Mouse (Mus musculus): ENCODE results near the gene Dzip1l. TPM values are rescaled to one million over a fixed set of nuclear protein-coding genes. Genes with fewer than 3 reads are reported as not detected.

The Dzip1l gene
- polyA plus RNA-seq, 1 experiment from 2014 or later, result 9.9 TPM

GRCm38 (mm10) chr9:99661606-99662166 is 32.4 kb downstream of the Dzip1l start:
- Histone ChIP-seq H3K27me3 (no peaks in the 10 kb centered on the region), H3K9me3 (no peaks in the 10 kb centered on the region), H3K36me3 (no peaks in the 10 kb centered on the region), H3K9ac (no peak overlapping the region), H3K4me2 (no peak overlapping the region), H3K4me1 (replicated peaks) (no peaks in the 10 kb centered on the region), H3K4me3 (no peak overlapping the region), H3K27ac (replicated peaks) (no peak overlapping the region)
- WGBS, result 75% methylated on average over 16 of the region's 16 CpGs
- no peak for ATAC-seq (ENCODE audit: low FRiP score, low read depth)

GRCm38 (mm10) chr9:99662406-99662805 is 33.1 kb downstream of the Dzip1l start:
- Histone ChIP-seq H3K36me3 (0 out of 2 replicates have a peak, but pooled peaks cover under 1% of the 10 kb centered on the region), H3K9me3 (no peaks in the 10 kb centered on the region), H3K27me3 (no peaks in the 10 kb centered on the region), H3K4me2 (no peak overlapping the region), H3K4me1 (replicated peaks) (no peaks in the 10 kb centered on the region), H3K27ac (replicated peaks) (no peak overlapping the region), H3K4me3 (no peak overlapping the region), H3K9ac (no peak overlapping the region)
- WGBS, result 22% methylated on average over 7 of the region's 7 CpGs
- ATAC-seq (ENCODE audit: low FRiP score, low read depth), result peak; percentile 59

GRCm38 (mm10) chr9:99662887-99663286 is 33.6 kb downstream of the Dzip1l start:
- Histone ChIP-seq H3K4me3 (no peak overlapping the region), H3K27me3 (no peaks in the 10 kb centered on the region), H3K4me1 (replicated peaks) (no peaks in the 10 kb centered on the region), H3K27ac (replicated peaks) (no peak overlapping the region), H3K4me2 (no peak overlapping the region), H3K9ac (no peak overlapping the region), H3K9me3 (no peaks in the 10 kb centered on the region), H3K36me3 (peaks cover 5% of the 10 kb centered on the region; the same call in 1 of the 2 replicates)
- no peak for ATAC-seq (ENCODE audit: low FRiP score, low read depth)
- WGBS, result 93% methylated on average over 10 of the region's 10 CpGs

- WGBS, result 80% methylated on average over 8 of the region's 8 CpGs
- Histone ChIP-seq H3K27me3 (no peaks in the 10 kb centered on the region), H3K4me1 (replicated peaks) (no peaks in the 10 kb centered on the region), H3K36me3 (peaks cover 20% of the 10 kb centered on the region), H3K27ac (replicated peaks) (no peak overlapping the region), H3K9me3 (0 out of 2 replicates have a peak, but pooled peaks cover 5% of the 10 kb centered on the region), H3K9ac (no peak overlapping the region), H3K4me3 (no peak overlapping the region), H3K4me2 (no peak overlapping the region)
- ATAC-seq (ENCODE audit: low FRiP score, low read depth), result no peak
Measured at GRCm38 (mm10) chr9:99667596-99667995, 38.3 kb downstream of the Dzip1l start.

GRCm38 (mm10) chr9:99671603-99672002 is 42.3 kb downstream of the Dzip1l start:
- H3K27ac ChIP-seq (replicated peaks), result no peak overlapping the region
- 43% methylated on average over 2 of the region's 2 CpGs for WGBS

GRCm38 (mm10) chr9:99675714-99676113 is 46.4 kb downstream of the Dzip1l start:
- no peaks in the 10 kb centered on the region for H3K36me3 ChIP-seq
- H3K27me3 ChIP-seq, result no peaks in the 10 kb centered on the region
- H3K9ac ChIP-seq, result no peak overlapping the region
- H3K4me1 ChIP-seq (replicated peaks), result no peaks in the 10 kb centered on the region
- no peaks in the 10 kb centered on the region for H3K9me3 ChIP-seq
- WGBS, result 84% methylated on average over 3 of the region's 3 CpGs
- no peak overlapping the region for H3K27ac ChIP-seq (replicated peaks)
- no peak overlapping the region for H3K4me2 ChIP-seq
- no peak overlapping the region for H3K4me3 ChIP-seq
- ATAC-seq (ENCODE audit: low FRiP score, low read depth), result no peak

More at GRCm38 (mm10) chr9:99671603-99672002, 42.3 kb downstream of the Dzip1l start:
- H3K4me2 ChIP-seq, result no peak overlapping the region
- H3K27me3 ChIP-seq, result no peaks in the 10 kb centered on the region
- ATAC-seq (ENCODE audit: low FRiP score, low read depth), result no peak
- no peaks in the 10 kb centered on the region for H3K4me1 ChIP-seq (replicated peaks)
- H3K9ac ChIP-seq, result no peak overlapping the region
- peaks cover 20% of the 10 kb centered on the region for H3K36me3 ChIP-seq
- no peak overlapping the region for H3K4me3 ChIP-seq
- H3K9me3 ChIP-seq, result 0 out of 2 replicates have a peak, but pooled peaks cover 5% of the 10 kb centered on the region

GRCm38 (mm10) chr9:99681980-99682570 is 52.8 kb downstream of the Dzip1l start:
- 70% methylated on average over 21 of the region's 21 CpGs for WGBS

GRCm38 (mm10) chr9:99685061-99685521 is 55.8 kb downstream of the Dzip1l start:
- Histone ChIP-seq H3K4me1 (replicated peaks) (peaks cover 11% of the 10 kb centered on the region), H3K27ac (replicated peaks) (0 out of 2 replicates have a peak overlapping the region, but pooled peaks have one; percentile 15), H3K36me3 (no peaks in the 10 kb centered on the region), H3K4me3 (no peak overlapping the region), H3K27me3 (no peaks in the 10 kb centered on the region), H3K4me2 (no peak overlapping the region), H3K9ac (no peak overlapping the region), H3K9me3 (no peaks in the 10 kb centered on the region)
- WGBS, result 71% methylated on average over 5 of the region's 5 CpGs
- peak; percentile 69; the same call in 1 of the 2 replicates for ATAC-seq (ENCODE audit: low FRiP score, low read depth)

More at GRCm38 (mm10) chr9:99681980-99682570, 52.8 kb downstream of the Dzip1l start:
- no peak for ATAC-seq (ENCODE audit: low FRiP score, low read depth)
- no peaks in the 10 kb centered on the region for H3K27me3 ChIP-seq
- no peak overlapping the region for H3K4me3 ChIP-seq
- H3K36me3 ChIP-seq, result no peaks in the 10 kb centered on the region
- H3K9ac ChIP-seq, result no peak overlapping the region
- H3K4me1 ChIP-seq (replicated peaks), result peaks cover 11% of the 10 kb centered on the region
- H3K27ac ChIP-seq (replicated peaks), result no peak overlapping the region
- no peak overlapping the region for H3K4me2 ChIP-seq
- no peaks in the 10 kb centered on the region for H3K9me3 ChIP-seq

- no peak for ATAC-seq (ENCODE audit: low FRiP score, low read depth)
- no peaks in the 10 kb centered on the region for H3K36me3 ChIP-seq
- H3K4me3 ChIP-seq, result no peak overlapping the region
- H3K27me3 ChIP-seq, result no peaks in the 10 kb centered on the region
- 0 out of 2 replicates have a peak overlapping the region, but pooled peaks have one; percentile 15 for H3K27ac ChIP-seq (replicated peaks)
- no peaks in the 10 kb centered on the region for H3K9me3 ChIP-seq
- WGBS, result 70% methylated on average over 5 of the region's 5 CpGs
- no peak overlapping the region for H3K9ac ChIP-seq
- H3K4me1 ChIP-seq (replicated peaks), result peaks cover 11% of the 10 kb centered on the region
- H3K4me2 ChIP-seq, result no peak overlapping the region
Measured at GRCm38 (mm10) chr9:99685536-99686231, 56.4 kb downstream of the Dzip1l start.

GRCm38 (mm10) chr9:99689796-99690195 is 60.5 kb downstream of the Dzip1l start:
- ATAC-seq (ENCODE audit: low FRiP score, low read depth), result no peak
- Histone ChIP-seq H3K4me2 (no peak overlapping the region), H3K4me3 (no peak overlapping the region), H3K4me1 (replicated peaks) (peaks cover 9% of the 10 kb centered on the region), H3K36me3 (no peaks in the 10 kb centered on the region), H3K27ac (replicated peaks) (no peak overlapping the region), H3K9ac (no peak overlapping the region), H3K9me3 (no peaks in the 10 kb centered on the region), H3K27me3 (no peaks in the 10 kb centered on the region)
- WGBS, result 92% methylated on average over 5 of the region's 5 CpGs

GRCm38 (mm10) chr9:99690386-99690785 is 61.1 kb downstream of the Dzip1l start:
- Histone ChIP-seq H3K9me3 (no peaks in the 10 kb centered on the region), H3K4me2 (no peak overlapping the region), H3K4me3 (no peak overlapping the region), H3K9ac (no peak overlapping the region), H3K36me3 (no peaks in the 10 kb centered on the region), H3K4me1 (replicated peaks) (peaks cover 5% of the 10 kb centered on the region), H3K27ac (replicated peaks) (no peak overlapping the region), H3K27me3 (no peaks in the 10 kb centered on the region)
- ATAC-seq (ENCODE audit: low FRiP score, low read depth), result no peak
- WGBS, result 81% methylated on average over 7 of the region's 7 CpGs

GRCm38 (mm10) chr9:99694961-99695360 is 65.7 kb downstream of the Dzip1l start:
- H3K27ac ChIP-seq (replicated peaks), result no peak overlapping the region
- no peaks in the 10 kb centered on the region for H3K36me3 ChIP-seq
- H3K9ac ChIP-seq, result no peak overlapping the region
- no peaks in the 10 kb centered on the region for H3K27me3 ChIP-seq
- no peaks in the 10 kb centered on the region for H3K9me3 ChIP-seq
- no peak overlapping the region for H3K4me2 ChIP-seq
- WGBS, result 69% methylated on average over 7 of the region's 7 CpGs
- no peaks in the 10 kb centered on the region for H3K4me1 ChIP-seq (replicated peaks)
- ATAC-seq (ENCODE audit: low FRiP score, low read depth), result no peak
- H3K4me3 ChIP-seq, result no peak overlapping the region
